Mouse (Mus musculus): ENCODE results near the gene Hmga2.
"Not testable (repeated sequence)": the region's sequence is repeated elsewhere in the genome, so short reads cannot be mapped to it uniquely, and the experiment has no call there.

Gene Hmga2

GRCm38 (mm10) chr10:120394740-120395139, 81.5 kb downstream of the Hmga2 start:
- DNase-seq (ENCODE audit: extremely low spot score, low spot score), result no peak

GRCm38 (mm10) chr10:120391971-120392716, 84.1 kb downstream of the Hmga2 start:
- no peak for DNase-seq (ENCODE audit: extremely low spot score, low spot score)

- DNase-seq (ENCODE audit: extremely low spot score, low spot score), result peak; percentile 52
Observed at GRCm38 (mm10) chr10:120390912-120391835, 85.1 kb downstream of the Hmga2 start.

GRCm38 (mm10) chr10:120389707-120390106, 86.6 kb downstream of the Hmga2 start:
- no peak for DNase-seq (ENCODE audit: extremely low spot score, low spot score)

GRCm38 (mm10) chr10:120388966-120389365, 87.3 kb downstream of the Hmga2 start:
- DNase-seq (ENCODE audit: extremely low spot score, low spot score), result no peak

- DNase-seq (ENCODE audit: extremely low spot score, low spot score), result no peak
Observed at GRCm38 (mm10) chr10:120388400-120388871, 87.8 kb downstream of the Hmga2 start.

GRCm38 (mm10) chr10:120387105-120387504, 89.2 kb downstream of the Hmga2 start:
- no peak for DNase-seq (ENCODE audit: extremely low spot score, low spot score)

GRCm38 (mm10) chr10:120384797-120385600, 91.3 kb downstream of the Hmga2 start:
- no peak for DNase-seq (ENCODE audit: extremely low spot score, low spot score)

- DNase-seq (ENCODE audit: extremely low spot score, low spot score), result no peak
Observed at GRCm38 (mm10) chr10:120384040-120384439, 92.2 kb downstream of the Hmga2 start.

GRCm38 (mm10) chr10:120377795-120378194, 98.5 kb downstream of the Hmga2 start:
- no peak for DNase-seq (ENCODE audit: extremely low spot score, low spot score)

- DNase-seq (ENCODE audit: extremely low spot score, low spot score), result no peak
Observed at GRCm38 (mm10) chr10:120377327-120377752, 98.9 kb downstream of the Hmga2 start.

- no peak for DNase-seq (ENCODE audit: extremely low spot score, low spot score)
Observed at GRCm38 (mm10) chr10:120375438-120375837, 100.8 kb downstream of the Hmga2 start.

GRCm38 (mm10) chr10:120371215-120371614, 105.1 kb downstream of the Hmga2 start:
- DNase-seq (ENCODE audit: extremely low spot score, low spot score), result no peak

GRCm38 (mm10) chr10:120369187-120369805, 107.0 kb downstream of the Hmga2 start:
- DNase-seq (ENCODE audit: extremely low spot score, low spot score), result peak; percentile 49

GRCm38 (mm10) chr10:120366173-120366592, 110.1 kb downstream of the Hmga2 start:
- DNase-seq (ENCODE audit: extremely low spot score, low spot score), result not testable (repeated sequence)

GRCm38 (mm10) chr10:120365380-120366172, 110.7 kb downstream of the Hmga2 start:
- DNase-seq (ENCODE audit: extremely low spot score, low spot score), result peak; percentile 41

- DNase-seq (ENCODE audit: extremely low spot score, low spot score), result no peak
Observed at GRCm38 (mm10) chr10:120363983-120364582, 112.2 kb downstream of the Hmga2 start.

GRCm38 (mm10) chr10:120363298-120363982, 112.8 kb downstream of the Hmga2 start:
- not testable (repeated sequence) for DNase-seq (ENCODE audit: extremely low spot score, low spot score)

- DNase-seq (ENCODE audit: extremely low spot score, low spot score), result no peak
Observed at GRCm38 (mm10) chr10:120354523-120355030, 121.7 kb downstream of the Hmga2 start.

All from neural tube, embryonic 10.5 days (tissue).